Mouse (Mus musculus): ENCODE data around the gene Mtch1.
A peak's percentile ranks its signal among the peaks of the same experiment; 100 is the strongest.
"Not testable (repeated sequence)": the region's sequence is repeated elsewhere in the genome, so short reads cannot be mapped to it uniquely, and the experiment has no call there.

Gene Mtch1

GRCm38 (mm10) chr17:29347645-29348256, at the start of gene Mtch1:
Gene Mtch1, minus strand, starts transcription at chr17:29347934.
- peak; percentile 100 for DNase-seq

GRCm38 (mm10) chr17:29396821-29397242, 49.1 kb upstream of the Mtch1 start:
- DNase-seq: peak; percentile 87

GRCm38 (mm10) chr17:29396056-29396799, 48.5 kb upstream of the Mtch1 start:
- no peak for DNase-seq

- DNase-seq: no peak
Measured at GRCm38 (mm10) chr17:29395381-29395780, 47.6 kb upstream of the Mtch1 start.

- not testable (repeated sequence) for DNase-seq
Measured at GRCm38 (mm10) chr17:29394761-29395160, 47.0 kb upstream of the Mtch1 start.

- DNase-seq: no peak
Measured at GRCm38 (mm10) chr17:29394106-29394760, 46.5 kb upstream of the Mtch1 start.

- no peak for DNase-seq
Measured at GRCm38 (mm10) chr17:29393335-29394089, 45.8 kb upstream of the Mtch1 start.

GRCm38 (mm10) chr17:29391280-29391679, 43.5 kb upstream of the Mtch1 start:
- no peak for DNase-seq

GRCm38 (mm10) chr17:29388978-29389377, 41.2 kb upstream of the Mtch1 start:
- no peak for DNase-seq

- no peak for DNase-seq
Measured at GRCm38 (mm10) chr17:29385746-29386145, 38.0 kb upstream of the Mtch1 start.

- peak; percentile 78 for DNase-seq
Measured at GRCm38 (mm10) chr17:29384850-29385438, 37.2 kb upstream of the Mtch1 start.

- no peak for DNase-seq
Measured at GRCm38 (mm10) chr17:29383923-29384322, 36.2 kb upstream of the Mtch1 start.

- DNase-seq: no peak
Measured at GRCm38 (mm10) chr17:29382417-29382816, 34.7 kb upstream of the Mtch1 start.

GRCm38 (mm10) chr17:29381472-29381871, 33.7 kb upstream of the Mtch1 start:
- DNase-seq: peak; percentile 78

GRCm38 (mm10) chr17:29380241-29380640, 32.5 kb upstream of the Mtch1 start:
- DNase-seq: no peak

GRCm38 (mm10) chr17:29378056-29378455, 30.3 kb upstream of the Mtch1 start:
- DNase-seq: no peak

GRCm38 (mm10) chr17:29375871-29376270, 28.1 kb upstream of the Mtch1 start:
- DNase-seq: no peak

GRCm38 (mm10) chr17:29370984-29371723, 23.4 kb upstream of the Mtch1 start:
- peak; percentile 94 for DNase-seq

GRCm38 (mm10) chr17:29368726-29369125, 21.0 kb upstream of the Mtch1 start:
- peak; percentile 41 for DNase-seq

GRCm38 (mm10) chr17:29365105-29365621, 17.4 kb upstream of the Mtch1 start:
- DNase-seq: no peak

GRCm38 (mm10) chr17:29363109-29363508, 15.4 kb upstream of the Mtch1 start:
- no peak for DNase-seq
